Mouse (Mus musculus) erythroblast, embryonic 14.5 days (primary cell): Measurements from ENCODE around the gene Nsmce4a.
"Not testable (repeated sequence)": the region's sequence is repeated elsewhere in the genome, so short reads cannot be mapped to it uniquely, and the experiment has no call there.

Experiments
- GATA1 ChIP-seq: IDR thresholded peaks from 2 replicates; pipeline ENCODE4 v1.6.1; 2012; ENCODE audit warnings: low read length, inconsistent platforms, mixed read lengths
- TAL1 ChIP-seq: IDR thresholded peaks from 3 replicates; pipeline ENCODE4 v1.6.1; 2012; ENCODE audit warnings: low read length, inconsistent platforms, mixed read lengths

GRCm38 (mm10) chr7:130593375-130594239 lies 20.7 kb upstream of the Nsmce4a start:
- TF ChIP-seq GATA1, TAL1: not testable (repeated sequence)
